ENCODE assay signal across 16 mouse cellular contexts in the genomic region with DNA sequence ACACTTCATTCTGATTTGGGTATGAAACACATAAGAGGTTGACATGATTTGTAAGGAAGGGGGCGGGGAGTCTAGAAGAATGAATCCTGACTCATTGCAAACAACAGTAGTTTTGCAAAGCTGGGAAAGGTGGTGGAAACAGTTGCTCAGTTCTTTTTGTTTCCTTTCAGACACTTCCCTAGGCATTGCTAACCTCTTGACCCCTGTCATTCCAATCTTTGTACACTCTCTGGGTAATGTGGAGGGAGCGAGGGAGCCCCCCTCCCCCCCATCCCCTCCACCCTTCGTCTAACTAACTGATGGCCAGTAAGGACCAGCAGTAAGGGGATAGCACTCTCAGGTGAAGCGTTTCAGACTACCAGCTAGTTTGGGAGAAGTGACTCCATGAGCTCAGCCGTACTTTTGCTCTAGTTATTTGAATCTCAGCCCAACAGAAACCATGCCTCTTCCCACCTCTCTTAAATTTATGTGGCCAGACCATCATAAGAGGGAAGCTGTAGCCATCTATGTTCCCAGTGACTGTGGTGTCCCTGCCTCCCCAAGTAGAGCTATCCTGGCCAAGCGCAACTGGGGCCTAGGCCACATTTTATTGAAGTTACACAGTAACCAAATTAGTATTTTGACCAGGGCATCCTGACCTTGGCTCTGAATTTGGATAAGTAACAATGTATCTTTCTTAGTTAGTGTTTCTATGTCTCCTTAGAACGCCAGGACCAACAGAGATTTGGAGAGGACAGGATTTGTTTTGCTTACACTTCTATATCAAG. TPM values are rescaled to one million over a fixed set of nuclear protein-coding genes. Genes with fewer than 3 reads are reported as not detected.
DNase-seq lines count a peak whose midpoint lies in the region; ATAC-seq and TF ChIP-seq lines count a peak whose summit lies in the region.
"Had no signal": no experiment of that assay in that cellular context is flagged by ENCODE, and none has a peak within 500 bp of the region (broad histone marks: within the 10 kb centered on the region; RNA-seq: fewer than 3 reads in every experiment).

No protein-coding gene starts in this region.

- no peak for TF ChIP-seq CTCF in kidney, adult 2 months (conservative IDR thresholded peaks at IDR 0.05; ENCODE audit: insufficient read depth, insufficient read length, low read depth, low read length)
- no peak for TF ChIP-seq CTCF in ES-Bruce4 (IDR thresholded peaks at IDR 0.05; ENCODE audit: low read depth, low read length)

- peak; percentile 88 for DNase-seq in kidney, adult 2 months
- peak; percentile 79 for DNase-seq in embryo, embryonic 10 days (ENCODE audit: low spot score)
- peak; percentile 63 to 81 for DNase-seq in kidney, postnatal 36 days
- no peak for DNase-seq in adrenal gland, postnatal 25 days
- DNase-seq: cerebellum, adult 11 months; lung, postnatal 36 days; right cerebral cortex, postnatal 4 days; thymus, postnatal 4 days had no signal

- H3K4me2 ChIP-seq in kidney, embryonic 14.5 days (replicated peaks; ENCODE audit: low read depth, low read length): no peak overlapping the region
- H3K4me2 ChIP-seq: heart, embryonic 13.5 days; hindbrain, embryonic 12.5 days; liver, embryonic 15.5 days had no signal

- 52% methylated on average over 7 of the region's 7 CpGs for WGBS in kidney, adult 2 months
- 65% methylated on average over 7 of the region's 7 CpGs for WGBS in kidney, embryonic 14.5 days

- ATAC-seq in kidney, embryonic 14.5 days (ENCODE audit: low FRiP score, low TSS enrichment): no peak
- no peak for ATAC-seq in CD4-positive, CD25-positive, alpha-beta regulatory T cell, adult 4 months

- no peaks in the 10 kb centered on the region for H3K27me3 ChIP-seq in kidney, adult 2 months (replicated peaks; ENCODE audit: control insufficient read depth, insufficient read depth, low read length)
- H3K27me3 ChIP-seq in kidney, embryonic 14.5 days (ENCODE audit: control insufficient read depth, insufficient read depth, low read length): no peaks in the 10 kb centered on the region
- H3K27me3 ChIP-seq in ES-Bruce4 (ENCODE audit: control insufficient read depth, insufficient read depth, low read length, poor library complexity, severe bottlenecking): no peaks in the 10 kb centered on the region
- H3K27me3 ChIP-seq: heart, embryonic 13.5 days; hindbrain, embryonic 12.5 days had no signal

- no peak for TF ChIP-seq POLR2A in kidney, adult 2 months (IDR thresholded peaks at IDR 0.05; ENCODE audit: low read depth, low read length)
- TF ChIP-seq POLR2A in ES-Bruce4 (IDR thresholded peaks at IDR 0.05; ENCODE audit: insufficient read depth, low read length): no peak

- no peak for TF ChIP-seq EP300 in ES-Bruce4 (IDR thresholded peaks at IDR 0.05; ENCODE audit: insufficient read depth, low read depth, low read length)

- peak overlapping the region; percentile 92 for H3K27ac ChIP-seq in kidney, adult 2 months (ENCODE audit: insufficient read depth, low read depth, low read length)
- H3K27ac ChIP-seq in kidney, embryonic 14.5 days (ENCODE audit: low read depth, low read length): no peak overlapping the region
- peak overlapping the region; percentile 73; the same call in 1 of the 2 replicates for H3K27ac ChIP-seq in ES-Bruce4 (ENCODE audit: insufficient read depth, low read length)
- H3K27ac ChIP-seq: heart, embryonic 13.5 days; hindbrain, embryonic 12.5 days; kidney, postnatal 0 days; left cerebral cortex, adult 2 months; liver, embryonic 15.5 days had no signal

- no peak overlapping the region for H3K4me3 ChIP-seq in kidney, adult 2 months (ENCODE audit: insufficient read depth, low read depth, low read length)
- no peak overlapping the region for H3K4me3 ChIP-seq in kidney, embryonic 14.5 days (ENCODE audit: low read length)
- H3K4me3 ChIP-seq in ES-Bruce4 (ENCODE audit: low read depth, low read length): no peak overlapping the region
- H3K4me3 ChIP-seq: heart, embryonic 13.5 days; hindbrain, embryonic 12.5 days; left cerebral cortex, adult 2 months; liver, embryonic 15.5 days had no signal

- H3K9ac ChIP-seq in kidney, embryonic 14.5 days (ENCODE audit: low read depth, low read length): no peak overlapping the region
- no peak overlapping the region for H3K9ac ChIP-seq in ES-Bruce4 (ENCODE audit: low read depth, poor library complexity, severe bottlenecking)
- H3K9ac ChIP-seq: heart, embryonic 13.5 days; hindbrain, embryonic 12.5 days; liver, embryonic 15.5 days had no signal

- H3K9me3 ChIP-seq in kidney, embryonic 14.5 days (ENCODE audit: control insufficient read depth, low read length): no peaks in the 10 kb centered on the region
- H3K9me3 ChIP-seq in ES-Bruce4 (replicated peaks; ENCODE audit: control insufficient read depth, insufficient read depth, low read length, poor library complexity, severe bottlenecking): no peaks in the 10 kb centered on the region
- H3K9me3 ChIP-seq: heart, embryonic 13.5 days; hindbrain, embryonic 12.5 days; liver, embryonic 15.5 days had no signal

- no peaks in the 10 kb centered on the region for H3K36me3 ChIP-seq in kidney, adult 2 months (ENCODE audit: control insufficient read depth, insufficient read depth, low read length)
- H3K36me3 ChIP-seq in kidney, embryonic 14.5 days (ENCODE audit: control insufficient read depth, insufficient read depth, low read length): no peaks in the 10 kb centered on the region
- H3K36me3 ChIP-seq in ES-Bruce4 (ENCODE audit: control insufficient read depth, insufficient read depth, low read length, poor library complexity, severe bottlenecking): no peaks in the 10 kb centered on the region
- H3K36me3 ChIP-seq: heart, embryonic 13.5 days; hindbrain, embryonic 12.5 days; liver, embryonic 15.5 days had no signal

- peaks cover 12% of the 10 kb centered on the region; the same call in 1 of the 2 replicates for H3K4me1 ChIP-seq in kidney, adult 2 months (ENCODE audit: control insufficient read depth, insufficient read depth, low read length)
- H3K4me1 ChIP-seq in kidney, embryonic 14.5 days (ENCODE audit: control insufficient read depth, insufficient read depth, low read length): peaks cover 9% of the 10 kb centered on the region; the same call in 1 of the 2 replicates
- H3K4me1 ChIP-seq in ES-Bruce4 (ENCODE audit: control insufficient read depth, insufficient read depth, low read length): peaks cover 6% of the 10 kb centered on the region

RNA-seq across cellular contexts. Expression of gene Bmp2k, which starts 27.6 kb away (rescaled TPM):
- polyA plus RNA-seq in kidney, adult 2 months (2012; rRNA removed): 11.5 and 12.5 TPM in 2 replicates
- polyA plus RNA-seq in kidney, embryonic 14.5 days (2014; fragmentation: Nextera tagmentation; extraction: Ambion mirVana): 9.7 and 10.9 TPM in 2 replicates
- 8.4 and 10.3 TPM in 2 replicates for polyA plus RNA-seq in ES-Bruce4 (2011; ENCODE audit: insufficient read depth, insufficient read length, low read depth, missing spikeins)
- 10 to 100 TPM; 17.8 to 25.5 TPM for polyA plus RNA-seq in CD4-positive, CD25-positive, alpha-beta regulatory T cell, adult 4 months (2017; shearing (Covaris generic))
- total RNA-seq in adrenal gland, postnatal 25 days (2021): 28.8 and 37.2 TPM in 2 replicates
